Mouse (Mus musculus) megakaryocyte-erythroid progenitor cell, adult 5-6 weeks (primary cell): ENCODE results near the gene Cyp2b19. TPM values are rescaled to one million over a fixed set of nuclear protein-coding genes. Genes with fewer than 3 reads are reported as not detected.
A peak's percentile ranks its signal among the peaks of the same experiment; 100 is the strongest.
"Not testable (repeated sequence)": the region's sequence is repeated elsewhere in the genome, so short reads cannot be mapped to it uniquely, and the experiment has no call there.

ENCODE experiments used
- ATAC-seq: replicated peaks from 2 replicates; pipeline ENCODE4 v1.8.0; 2016; ENCODE audit warnings: mild to moderate bottlenecking, inconsistent platforms; ENCODE audit not compliant: severe bottlenecking, poor library complexity, low FRiP score, low TSS enrichment
- total RNA-seq, 2 experiments: library from RNA; stranded (forward) in 1 of 2; stranded (reverse) in 1 of 2; fragments of 200-1000, 215-1000 nt in 1 of 2; fragments of >200 nt in 1 of 2; fragmentation: Nextera tagmentation in 1 of 2; gene quantifications; 2 replicates each; pipeline ENCODE4 v1.2.3; 2014 to 2017

Cyp2b19 gene
- total RNA-seq (2014; fragmentation: Nextera tagmentation) = not detected in 2 replicates
- total RNA-seq (2017) = not detected in 2 replicates

GRCm38 (mm10) chr7:26756842-26757241 lies at the start of gene Cyp2b19:
TSS of gene Cyp2b19 (plus strand) at chr7:26757142.
- ATAC-seq = no peak

DNA sequence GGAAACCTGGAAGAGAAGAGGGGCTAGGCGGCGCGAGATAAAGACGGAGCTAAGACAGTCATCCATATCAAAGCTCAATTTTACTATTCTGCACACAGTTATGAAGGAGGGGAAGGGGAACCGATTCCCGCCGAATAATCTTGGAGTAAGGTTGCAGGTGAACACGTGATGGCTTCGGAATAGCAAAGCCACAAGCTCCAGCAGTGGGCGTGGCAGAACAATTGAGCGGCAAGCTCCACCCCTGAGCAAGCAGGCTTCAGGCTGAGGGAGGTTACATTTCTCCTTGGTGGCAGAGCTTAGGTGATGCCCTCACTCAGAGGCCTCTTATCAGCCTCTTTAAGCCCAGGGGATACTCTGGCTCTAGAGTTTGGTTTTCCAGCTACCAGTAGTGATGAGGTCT lies 45.9 kb upstream of the Cyp2b19 start:
- no peak for ATAC-seq

- ATAC-seq = no peak
These were observed 18.0 kb upstream of the Cyp2b19 start for GRCm38 (mm10) chr7:26738940-26739339.

- no peak for ATAC-seq
These were observed 13.0 kb upstream of the Cyp2b19 start for GRCm38 (mm10) chr7:26743948-26744347.

DNA sequence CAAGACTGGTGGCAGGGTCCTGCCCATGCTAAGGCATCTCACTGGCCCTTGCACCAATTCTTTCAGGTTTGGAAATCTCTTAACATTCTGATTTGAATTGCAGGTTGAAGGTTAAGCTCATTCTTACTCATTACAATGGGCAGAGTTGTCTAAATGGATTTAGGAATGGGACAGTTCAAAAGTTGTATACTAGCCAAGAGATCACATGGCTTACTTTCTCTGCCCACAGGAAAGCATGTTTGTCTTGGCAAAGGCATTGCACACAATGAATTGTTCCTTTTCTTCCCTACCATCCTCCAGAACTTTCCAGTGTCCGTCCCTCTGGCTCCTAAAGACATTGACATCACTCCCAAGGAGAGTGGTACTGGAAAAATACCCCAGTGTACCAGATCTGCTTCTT lies 11.5 kb upstream of the Cyp2b19 start:
- no peak for ATAC-seq

DNA sequence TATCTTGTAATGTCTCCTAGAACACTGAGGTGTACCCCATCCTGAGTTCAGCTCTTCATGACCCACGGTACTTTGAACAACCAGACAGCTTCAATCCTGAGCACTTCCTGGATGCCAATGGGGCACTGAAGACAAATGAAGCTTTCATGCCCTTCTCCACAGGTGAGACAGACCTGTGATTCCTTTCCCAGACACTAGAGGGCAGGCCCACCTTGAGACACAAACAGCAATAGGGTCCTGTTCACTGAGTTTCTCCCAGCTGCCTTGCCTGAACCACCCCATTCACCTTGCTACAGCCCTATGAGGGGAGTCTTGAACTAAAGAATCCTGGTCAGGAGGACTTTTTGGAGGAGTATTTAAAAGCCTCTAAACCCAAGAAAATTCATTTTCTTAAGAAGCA lies 10.1 kb downstream of the Cyp2b19 start:
- no peak for ATAC-seq

DNA sequence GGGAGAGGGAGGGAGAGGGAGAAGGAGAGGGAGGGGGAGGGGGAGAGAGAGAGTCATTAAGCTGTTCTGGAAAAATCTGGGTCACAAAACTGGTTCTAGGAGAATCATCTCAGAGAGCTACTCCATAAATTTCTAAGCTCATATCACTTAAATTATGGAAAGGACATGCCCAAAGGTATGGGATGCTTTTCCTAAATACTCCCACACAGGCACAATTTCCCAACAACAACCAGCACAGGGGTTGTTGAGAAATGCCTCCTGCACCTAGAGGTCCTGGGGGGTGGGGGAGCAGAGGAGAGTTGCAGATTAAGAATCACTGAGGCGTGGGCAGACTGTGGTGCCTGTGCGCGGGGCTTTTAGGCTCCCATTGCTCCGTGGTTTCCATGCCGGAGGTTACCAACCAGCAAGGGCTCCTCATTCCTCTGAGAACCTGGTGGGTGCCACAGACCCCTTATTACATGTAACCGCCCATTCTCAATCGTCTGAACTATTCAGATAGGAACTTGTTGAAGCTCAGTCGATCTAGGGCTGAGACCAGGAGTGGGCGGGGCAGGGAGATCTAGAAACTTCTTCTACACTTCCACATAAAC lies 13.0 kb downstream of the Cyp2b19 start:
- ATAC-seq = no peak

DNA sequence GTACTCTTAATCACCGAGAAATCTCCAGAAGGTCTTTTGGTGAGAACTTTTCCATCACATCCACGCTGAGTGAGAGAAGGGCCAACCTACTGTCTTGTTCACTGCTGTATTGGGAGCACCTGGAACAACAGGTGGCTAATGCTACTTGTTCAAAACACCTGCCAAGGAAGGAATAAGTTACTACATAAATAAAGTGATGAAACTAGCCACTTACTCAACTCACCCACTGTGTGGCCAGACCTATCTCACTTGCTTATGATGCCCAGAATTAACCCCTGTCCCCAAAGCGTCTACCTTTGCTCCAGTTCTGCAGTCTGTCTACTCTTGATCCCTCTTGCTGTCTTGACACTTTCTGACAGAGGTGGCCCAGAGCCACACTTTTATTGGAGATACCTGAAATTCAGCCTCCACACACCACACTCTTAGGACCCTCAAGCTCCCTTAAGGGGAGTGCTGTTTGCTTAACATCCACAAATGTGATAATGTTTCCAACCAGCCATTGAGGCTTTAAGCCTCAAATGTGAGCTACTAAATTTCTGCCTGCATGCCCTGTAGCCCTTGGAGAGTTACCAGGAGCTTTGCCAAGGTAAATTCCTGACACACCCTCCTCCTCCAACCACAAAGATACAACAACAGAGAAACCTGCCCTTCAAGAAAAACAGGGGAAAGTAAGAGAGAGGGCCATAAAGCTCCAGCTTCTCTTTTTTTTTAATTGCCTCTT lies 16.1 kb downstream of the Cyp2b19 start:
- no peak for ATAC-seq

- no peak for ATAC-seq
These were observed 18.9 kb downstream of the Cyp2b19 start for GRCm38 (mm10) chr7:26775866-26776265.

- ATAC-seq = no peak
These were observed 20.9 kb downstream of the Cyp2b19 start for GRCm38 (mm10) chr7:26777806-26778205.

- ATAC-seq = no peak
These were observed 21.5 kb downstream of the Cyp2b19 start for GRCm38 (mm10) chr7:26778474-26778873.

DNA sequence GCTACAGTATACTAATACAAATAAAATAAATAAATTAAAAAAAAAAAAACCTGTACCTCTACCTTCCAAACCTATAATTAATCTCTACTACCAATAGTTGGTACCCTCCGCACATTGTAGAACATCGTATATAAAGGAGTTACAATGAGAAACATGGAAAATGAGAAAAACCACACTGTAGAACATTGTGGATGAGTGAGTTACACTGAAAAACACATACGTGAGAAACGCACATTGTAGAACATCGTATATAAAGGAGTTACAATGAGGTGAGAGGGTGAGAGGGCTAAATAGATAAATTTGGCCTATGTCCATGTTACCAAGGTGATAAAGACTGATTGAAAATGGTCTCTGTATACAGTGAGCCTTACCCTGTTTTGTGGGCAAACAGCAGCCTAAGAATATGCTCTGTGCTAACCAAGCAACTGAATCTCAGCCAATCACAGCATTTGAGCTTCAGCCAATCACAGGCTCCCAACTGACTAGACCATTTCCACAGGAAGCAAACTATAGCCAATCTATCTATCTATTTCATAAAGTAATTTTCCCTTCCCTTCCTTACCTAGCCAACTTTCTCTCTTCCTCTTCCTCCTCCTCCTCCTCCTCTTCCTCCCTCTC lies 23.0 kb downstream of the Cyp2b19 start:
- ATAC-seq = peak; percentile 70; the same call in 1 of the 2 replicates

DNA sequence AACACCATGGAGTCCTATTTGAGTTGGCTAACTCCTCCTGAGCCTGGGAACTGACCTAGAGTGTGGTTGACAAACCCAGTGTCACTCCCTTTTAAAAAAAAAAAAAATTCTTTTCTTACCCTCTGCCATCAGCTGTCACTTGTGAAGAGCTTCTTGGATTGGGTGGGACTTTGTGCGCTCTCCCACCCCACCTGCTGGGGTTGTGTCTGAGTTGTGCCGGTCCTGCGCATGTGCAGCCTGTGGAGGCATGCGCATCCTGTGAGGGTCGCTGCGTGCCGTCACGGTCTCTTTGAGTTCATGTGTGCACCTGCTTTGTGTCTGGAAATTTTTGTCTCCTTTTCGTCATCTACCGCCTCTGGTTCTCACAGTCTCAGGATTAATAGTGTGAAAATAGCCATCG lies 23.6 kb downstream of the Cyp2b19 start:
- ATAC-seq = no peak

DNA sequence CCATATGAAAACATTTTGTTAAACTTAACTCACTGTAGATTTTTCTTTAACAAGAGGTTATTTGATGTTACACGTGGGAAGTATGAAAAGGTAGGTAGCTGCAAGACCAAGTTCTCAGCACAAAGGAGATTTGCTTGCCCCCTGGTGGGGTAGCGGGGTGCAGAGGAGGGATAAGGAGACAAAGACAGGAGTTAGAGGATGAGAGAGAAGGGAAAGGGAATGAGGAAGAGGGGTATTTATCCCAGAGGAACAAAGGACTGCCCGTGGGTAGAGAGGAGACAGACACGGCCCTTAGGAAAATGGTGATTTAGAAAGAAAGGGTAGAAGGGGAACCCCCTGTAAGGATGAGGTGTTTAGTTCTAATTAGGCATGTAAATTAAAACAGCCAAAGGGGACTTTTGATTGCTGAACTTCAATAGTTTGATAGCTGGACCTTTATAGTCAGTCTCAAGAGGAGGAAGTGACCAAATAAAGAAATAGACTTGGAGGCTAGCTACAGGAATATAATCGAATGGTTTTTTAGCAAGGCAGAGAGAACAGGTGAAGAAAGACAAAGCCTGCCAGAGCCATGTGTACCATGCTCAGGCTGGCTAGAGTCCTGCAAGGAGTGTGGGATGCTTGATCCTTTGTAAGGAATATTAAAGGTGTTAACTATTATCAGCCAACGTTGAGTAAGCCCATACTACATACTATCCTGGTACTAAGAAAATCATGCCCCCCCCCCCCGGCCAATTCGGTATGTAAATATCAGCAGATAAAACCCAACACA lies 24.2 kb downstream of the Cyp2b19 start:
- ATAC-seq = no peak

DNA sequence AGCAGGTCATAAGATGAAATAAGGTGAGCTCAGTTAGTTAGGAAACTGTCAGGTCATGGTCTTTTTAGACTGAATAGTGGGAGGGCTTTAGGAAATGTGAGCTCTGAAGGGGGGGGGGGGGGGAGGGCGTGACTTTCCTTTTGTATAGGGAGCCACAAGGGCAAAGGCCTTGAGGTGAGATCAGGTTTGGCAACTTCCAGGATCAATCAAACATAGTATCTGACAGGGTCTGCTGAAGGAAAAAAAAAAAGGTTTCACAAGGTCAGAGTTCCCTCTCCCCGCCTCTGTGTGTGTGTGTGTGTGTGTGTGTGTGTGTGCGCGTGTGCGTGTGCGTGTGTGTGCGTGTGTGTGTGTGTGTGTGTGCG lies 24.8 kb downstream of the Cyp2b19 start:
- ATAC-seq = no peak

DNA sequence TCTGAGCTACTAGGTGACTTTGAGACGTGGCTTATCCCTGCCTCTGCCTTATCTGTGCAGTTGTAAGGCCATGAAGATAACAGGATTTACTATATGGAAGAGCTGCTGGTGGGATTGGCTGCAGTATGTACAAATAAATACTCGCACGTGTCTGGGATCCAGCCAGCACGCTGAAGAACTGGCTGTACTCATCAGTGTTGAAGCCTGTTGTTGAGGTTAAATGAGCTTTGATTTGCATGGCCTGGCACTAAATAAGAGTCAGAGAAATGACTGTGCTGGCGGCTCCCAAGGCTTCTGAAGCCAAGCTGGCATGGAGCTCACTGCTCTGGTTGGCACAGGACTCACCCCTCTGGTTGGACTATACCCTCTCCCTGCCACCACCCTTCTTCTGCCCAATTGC lies 26.2 kb downstream of the Cyp2b19 start:
- no peak for ATAC-seq

- not testable (repeated sequence) for ATAC-seq
These were observed 29.1 kb downstream of the Cyp2b19 start for GRCm38 (mm10) chr7:26786013-26786412.

GRCm38 (mm10) chr7:26789984-26790383 lies 33.0 kb downstream of the Cyp2b19 start:
- no peak for ATAC-seq

DNA sequence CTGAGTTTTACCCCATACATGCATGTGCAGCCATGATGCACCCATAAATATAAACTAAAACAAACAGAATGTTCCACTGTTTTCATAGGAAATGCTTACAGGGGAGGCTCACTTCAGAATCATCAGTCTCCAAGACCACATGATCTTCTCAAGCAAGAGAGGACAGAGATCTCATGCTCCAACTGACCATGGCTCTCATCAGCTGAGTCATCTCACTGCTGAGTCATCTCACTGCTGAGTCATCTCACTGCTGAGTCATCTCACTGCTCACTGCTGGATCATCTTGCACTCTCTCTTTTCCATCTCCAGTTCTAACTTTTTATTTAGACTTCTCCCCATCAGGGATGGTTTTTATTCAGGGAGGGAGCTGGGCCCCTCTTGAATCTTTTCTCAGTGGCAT lies 43.2 kb downstream of the Cyp2b19 start:
- no peak for ATAC-seq

- no peak for ATAC-seq
These were observed 44.1 kb downstream of the Cyp2b19 start for GRCm38 (mm10) chr7:26800996-26801395.
